Mouse (Mus musculus) liver, postnatal 0 days (tissue): ENCODE data around the gene Cyp4f39. TPM values are rescaled to one million over a fixed set of nuclear protein-coding genes. Genes with fewer than 3 reads are reported as not detected.

Source experiments
- ATAC-seq: fragments of 200-750 bp; cut with Nextera tagmentation; 2 replicates; pipeline ENCODE4 v1.8.0; 2017; ENCODE audit warnings: mild to moderate bottlenecking, moderate library complexity
- DNase-seq: peaks from one replicate; pipeline ENCODE4 v3.0.0-alpha.2; 2016
- H3K27ac ChIP-seq: fragments of 300-500 bp; sonication (generic); 2 replicates; pipeline ENCODE4 v1.5.1; 2014; ENCODE audit warnings: antibody characterized with exemption, moderate library complexity, mild to moderate bottlenecking, low read depth
- H3K27me3 ChIP-seq: fragments of 300-500 bp; sonication (generic); 2 replicates; pipeline ENCODE4 v1.6.1; 2014; ENCODE audit warnings: low read length, control low read depth, mixed read lengths; ENCODE audit not compliant: insufficient read depth
- H3K36me3 ChIP-seq: fragments of 300-500 bp; sonication (generic); replicated peaks from 2 replicates; pipeline ENCODE4 v1.6.1; 2014; ENCODE audit warnings: mild to moderate bottlenecking, control low read depth, low read length, moderate library complexity, mixed read lengths; ENCODE audit not compliant: insufficient read depth
- H3K4me1 ChIP-seq: fragments of 300-500 bp; sonication (generic); 2 replicates; pipeline ENCODE4 v1.6.1; 2014; ENCODE audit warnings: antibody characterized with exemption, mild to moderate bottlenecking, control low read depth; ENCODE audit not compliant: insufficient read depth
- H3K4me2 ChIP-seq: fragments of 300-500 bp; sonication (generic); 2 replicates; pipeline ENCODE4 v1.6.1; 2014; ENCODE audit warnings: low read depth, mild to moderate bottlenecking, low read length, moderate library complexity, mixed read lengths
- H3K4me3 ChIP-seq: fragments of 300-500 bp; sonication (generic); 2 replicates; pipeline ENCODE4 v1.5.1; 2014; ENCODE audit warnings: low read depth, low read length
- H3K9ac ChIP-seq: fragments of 300-500 bp; sonication (generic); replicated peaks from 2 replicates; pipeline ENCODE4 v1.6.1; 2014; ENCODE audit warnings: mild to moderate bottlenecking, moderate library complexity
- H3K9me3 ChIP-seq: fragments of 300-500 bp; sonication (generic); 2 replicates; pipeline ENCODE4 v1.6.1; 2016; ENCODE audit warnings: mild to moderate bottlenecking, control low read depth, low read length, mixed read lengths
- CTCF ChIP-seq: sonication (generic); IDR thresholded peaks from 2 replicates; pipeline ENCODE4 v1.5.1; 2016; ENCODE audit warnings: antibody characterized with exemption, low read depth
- EP300 ChIP-seq: IDR thresholded peaks from 2 replicates; pipeline ENCODE4 v1.6.1; 2016; ENCODE audit warnings: antibody characterized with exemption, low read depth, mild to moderate bottlenecking
- WGBS: fragments of 180-500 bp; shearing (Covaris S2); extraction: QIAGEN DNeasy Blood & Tissue Kit; methylation state at CpG from one replicate; pipeline ENCODE4 v1.1.7; 2014; ENCODE audit not compliant: insufficient replicate concordance; 5-methylcytosine and 5-hydroxymethylcytosine counted together
- polyA plus RNA-seq: library from polyadenylated mRNA; unstranded; fragments of >200 nt; fragmentation: Nextera tagmentation; extraction: Ambion mirVana; gene quantifications from 2 replicates; pipeline ENCODE4 v1.2.1, GENCODE M21; 2015

Cyp4f39 gene
- polyA plus RNA-seq, 1 experiment from 2014 or later, result 0.32 TPM

- H3K36me3 ChIP-seq, result no peaks in the 10 kb centered on the region
- 72% methylated on average over 4 of the region's 4 CpGs for WGBS
- H3K9me3 ChIP-seq, result peaks cover under 1% of the 10 kb centered on the region; the same call in 1 of the 2 replicates
- no peak for TF ChIP-seq CTCF
- TF ChIP-seq EP300, result no peak
- no peak overlapping the region for H3K4me3 ChIP-seq
- no peak for DNase-seq
- H3K4me1 ChIP-seq, result peaks cover 23% of the 10 kb centered on the region
- no peak overlapping the region for H3K27ac ChIP-seq
- no peak overlapping the region for H3K4me2 ChIP-seq
- ATAC-seq, result no peak
- H3K27me3 ChIP-seq, result peaks cover 18% of the 10 kb centered on the region
- H3K9ac ChIP-seq, result no peak overlapping the region
Measured at GRCm38 (mm10) chr17:32454188-32454587, 1.7 kb downstream of the Cyp4f39 start.

- Histone ChIP-seq H3K36me3 (no peaks in the 10 kb centered on the region), H3K9ac (no peak overlapping the region), H3K4me2 (0 out of 2 replicates have a peak overlapping the region, but pooled peaks have one; percentile 5), H3K27ac (no peak overlapping the region), H3K4me1 (peaks cover 23% of the 10 kb centered on the region), H3K9me3 (no peaks in the 10 kb centered on the region), H3K4me3 (no peak overlapping the region), H3K27me3 (peaks cover 18% of the 10 kb centered on the region)
- peak; percentile 65 for ATAC-seq
- TF ChIP-seq EP300, result no peak
- no peak for TF ChIP-seq CTCF
- 29% methylated on average over 2 of the region's 2 CpGs for WGBS
- DNase-seq, result peak; percentile 24
Measured at GRCm38 (mm10) chr17:32454997-32455396, 2.5 kb downstream of the Cyp4f39 start.

DNA sequence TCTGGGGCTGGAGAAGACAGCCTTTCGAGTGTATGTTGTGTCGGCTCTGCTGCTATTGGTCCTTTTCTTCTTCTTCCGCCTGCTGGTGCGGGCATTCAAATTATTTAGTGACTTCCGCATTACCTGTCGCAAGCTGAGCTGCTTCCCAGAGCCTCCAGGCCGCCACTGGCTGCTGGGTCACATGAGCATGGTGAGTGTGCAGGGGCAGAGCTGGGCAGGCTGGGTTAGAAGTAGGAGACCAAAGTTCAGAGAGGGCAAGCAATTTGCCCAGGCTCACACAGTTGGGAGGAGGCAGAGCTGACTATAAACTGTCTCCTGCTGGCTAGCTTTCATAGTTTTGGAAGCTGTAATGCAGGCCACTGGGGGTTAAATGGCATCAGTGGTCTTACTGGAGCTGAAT is 16.0 kb downstream of the Cyp4f39 start:
- Histone ChIP-seq H3K4me2 (no peak overlapping the region), H3K4me1 (no peaks in the 10 kb centered on the region), H3K27me3 (no peaks in the 10 kb centered on the region), H3K9ac (no peak overlapping the region), H3K4me3 (no peak overlapping the region), H3K36me3 (no peaks in the 10 kb centered on the region), H3K9me3 (no peaks in the 10 kb centered on the region), H3K27ac (no peak overlapping the region)
- TF ChIP-seq CTCF, result no peak
- TF ChIP-seq EP300, result no peak
- WGBS, result 54% methylated on average over 7 of the region's 7 CpGs
- no peak for ATAC-seq
- no peak for DNase-seq

DNA sequence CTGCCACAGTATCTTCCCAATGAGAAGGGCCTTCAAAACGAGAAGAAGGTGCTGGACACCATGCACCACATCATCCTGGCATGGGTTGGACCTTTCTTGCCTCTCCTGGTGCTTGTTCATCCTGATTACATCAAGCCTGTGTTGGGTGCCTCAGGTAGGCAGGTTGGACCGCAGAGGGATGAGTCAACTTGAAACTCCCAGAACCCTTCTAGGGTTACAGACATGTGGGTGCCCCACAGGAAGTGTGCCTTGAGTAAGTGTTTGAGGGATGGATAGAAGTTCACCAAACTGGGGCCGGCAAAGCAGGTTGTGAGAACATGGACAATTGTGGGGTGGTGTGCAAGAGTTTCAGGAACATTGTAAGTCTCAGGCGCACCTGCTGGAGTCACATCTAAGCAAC is 18.3 kb downstream of the Cyp4f39 start:
- 62% methylated on average over 4 of the region's 4 CpGs for WGBS

DNA sequence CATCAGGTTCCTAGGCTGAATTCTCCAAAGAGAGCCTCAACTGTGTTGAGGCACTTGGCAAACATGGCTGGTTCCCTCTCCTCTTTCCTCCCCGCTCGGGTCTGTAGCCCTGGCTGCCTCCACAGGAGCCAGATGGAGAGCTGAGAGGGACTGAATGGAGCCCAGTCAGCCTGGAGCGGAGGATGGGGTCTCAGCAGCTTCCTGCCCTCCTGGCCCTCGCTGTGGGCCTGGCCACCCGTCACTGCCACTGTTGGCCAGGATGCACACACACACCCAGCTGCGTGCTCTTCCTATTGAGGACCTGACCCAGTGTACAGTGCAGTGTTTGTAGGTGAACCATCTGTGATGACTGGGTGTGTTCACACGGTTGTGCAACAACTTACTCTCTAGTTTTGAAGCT is 19.7 kb downstream of the Cyp4f39 start:
- ATAC-seq (no peak), DNase-seq (no peak)
- H3K4me3 ChIP-seq, result no peak overlapping the region
- H3K4me1 ChIP-seq, result no peaks in the 10 kb centered on the region
- TF ChIP-seq CTCF (no peak), EP300 (no peak)
- WGBS, result 52% methylated on average over 7 of the region's 7 CpGs
- no peaks in the 10 kb centered on the region for H3K36me3 ChIP-seq
- H3K9me3 ChIP-seq, result no peaks in the 10 kb centered on the region
- H3K27ac ChIP-seq, result no peak overlapping the region
- H3K4me2 ChIP-seq, result no peak overlapping the region
- H3K27me3 ChIP-seq, result no peaks in the 10 kb centered on the region
- H3K9ac ChIP-seq, result no peak overlapping the region

More for the DNA sequence above, 18.3 kb downstream of the Cyp4f39 start:
- Histone ChIP-seq H3K4me2 (no peak overlapping the region), H3K27ac (no peak overlapping the region), H3K9ac (no peak overlapping the region), H3K4me1 (no peaks in the 10 kb centered on the region), H3K36me3 (no peaks in the 10 kb centered on the region), H3K9me3 (no peaks in the 10 kb centered on the region), H3K27me3 (no peaks in the 10 kb centered on the region), H3K4me3 (no peak overlapping the region)
- ATAC-seq (no peak), DNase-seq (no peak)
- TF ChIP-seq EP300 (no peak), CTCF (no peak)

DNA sequence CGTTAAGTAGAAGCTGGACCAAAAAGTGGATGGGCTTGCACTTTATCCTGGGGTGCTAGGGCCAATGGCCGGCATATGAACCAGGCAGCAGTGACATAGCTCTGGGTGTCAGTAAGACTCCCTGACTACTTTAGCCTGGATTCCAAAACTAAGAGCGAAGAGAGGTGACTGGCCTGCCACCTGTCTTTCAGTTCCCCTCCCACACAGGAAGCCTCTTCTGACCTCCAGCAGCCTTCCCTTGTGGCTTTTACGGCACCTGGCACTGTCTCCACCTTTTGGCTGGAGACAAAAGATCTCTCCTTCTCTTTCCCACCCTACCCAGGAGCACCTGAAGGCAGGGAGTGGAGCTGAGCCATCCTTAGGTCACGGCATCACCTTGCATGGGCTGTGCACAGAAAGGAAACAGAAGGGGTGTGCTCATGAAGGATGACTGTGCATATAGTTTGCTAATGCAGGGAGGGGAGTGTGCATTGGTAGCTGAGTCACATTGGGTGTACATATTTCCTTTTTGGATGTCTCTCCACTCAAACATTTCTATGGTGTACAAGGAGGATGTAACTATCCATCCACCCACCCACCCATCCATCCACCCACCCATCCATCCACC is 22.5 kb downstream of the Cyp4f39 start:
- no peak overlapping the region for H3K9ac ChIP-seq
- H3K27me3 ChIP-seq, result no peaks in the 10 kb centered on the region
- no peak for TF ChIP-seq EP300
- TF ChIP-seq CTCF, result no peak
- peaks cover 3% of the 10 kb centered on the region; the same call in 1 of the 2 replicates for H3K4me1 ChIP-seq
- ATAC-seq (no peak), DNase-seq (no peak)
- no peak overlapping the region for H3K4me2 ChIP-seq
- no peaks in the 10 kb centered on the region for H3K9me3 ChIP-seq
- no peak overlapping the region for H3K27ac ChIP-seq
- H3K36me3 ChIP-seq, result no peaks in the 10 kb centered on the region
- 73% methylated on average over 5 of the region's 5 CpGs for WGBS
- no peak overlapping the region for H3K4me3 ChIP-seq
